Mouse (Mus musculus) intestine, embryonic 14.5 days (tissue): ENCODE measurements around the gene Klhl1. TPM values are rescaled to one million over a fixed set of nuclear protein-coding genes. Genes with fewer than 3 reads are reported as not detected.

Source experiments
- ATAC-seq: fragments of 200-750 bp; cut with Nextera tagmentation; replicated peaks from 2 replicates; pipeline ENCODE4 v1.8.0; 2017; ENCODE audit warnings: low read depth, moderate number of reproducible peaks, moderate TSS enrichment, moderate library complexity; ENCODE audit not compliant: low FRiP score, low TSS enrichment
- DNase-seq: peaks from one replicate; pipeline ENCODE4 v3.0.0-alpha.2; 2018; ENCODE audit warnings: low spot score
- H3K27ac ChIP-seq: fragments of 300-500 bp; sonication (generic); 2 replicates; pipeline ENCODE4 v1.5.1; 2014; ENCODE audit warnings: low read depth, mild to moderate bottlenecking, control low read depth
- H3K27me3 ChIP-seq: fragments of 300-500 bp; sonication (generic); replicated peaks from 2 replicates; pipeline ENCODE4 v1.6.1; 2014; ENCODE audit warnings: low read length, control low read depth; ENCODE audit not compliant: control insufficient read depth, insufficient read depth
- H3K36me3 ChIP-seq: fragments of 300-500 bp; sonication (generic); 2 replicates; pipeline ENCODE4 v1.6.1; 2014; ENCODE audit warnings: low read length, control low read depth; ENCODE audit not compliant: control insufficient read depth, insufficient read depth
- H3K4me1 ChIP-seq: fragments of 300-500 bp; sonication (generic); replicated peaks from 2 replicates; pipeline ENCODE4 v1.6.1; 2014; ENCODE audit warnings: low read length, control low read depth, mixed read lengths; ENCODE audit not compliant: control insufficient read depth, insufficient read depth
- H3K4me2 ChIP-seq: fragments of 300-500 bp; sonication (generic); 2 replicates; pipeline ENCODE4 v1.6.1; 2014; ENCODE audit warnings: low read length
- H3K4me3 ChIP-seq: fragments of 300-500 bp; sonication (generic); 2 replicates; pipeline ENCODE4 v1.5.1; 2014; ENCODE audit warnings: low read depth, low read length, control low read depth, mixed read lengths
- H3K9ac ChIP-seq: fragments of 300-500 bp; sonication (generic); 2 replicates; pipeline ENCODE4 v1.6.1; 2014; ENCODE audit warnings: mild to moderate bottlenecking, low read length
- H3K9me3 ChIP-seq: fragments of 300-500 bp; sonication (generic); 2 replicates; pipeline ENCODE4 v1.6.1; 2016; ENCODE audit warnings: low read length, control low read depth; ENCODE audit not compliant: control insufficient read depth
- WGBS: fragments of 180-500 bp; shearing (Covaris S2); extraction: QIAGEN DNeasy Blood & Tissue Kit; methylation state at CpG from one replicate; pipeline ENCODE4 v1.1.7; 2014; 5-methylcytosine and 5-hydroxymethylcytosine counted together
- polyA plus RNA-seq: library from polyadenylated mRNA; unstranded; fragments of >200 nt; fragmentation: Nextera tagmentation; extraction: Ambion mirVana; gene quantifications from 2 replicates; pipeline ENCODE4 v1.2.1, GENCODE M21; 2014

Gene Klhl1
- polyA plus RNA-seq, 1 experiment from 2014 or later: 0.74 TPM

DNA sequence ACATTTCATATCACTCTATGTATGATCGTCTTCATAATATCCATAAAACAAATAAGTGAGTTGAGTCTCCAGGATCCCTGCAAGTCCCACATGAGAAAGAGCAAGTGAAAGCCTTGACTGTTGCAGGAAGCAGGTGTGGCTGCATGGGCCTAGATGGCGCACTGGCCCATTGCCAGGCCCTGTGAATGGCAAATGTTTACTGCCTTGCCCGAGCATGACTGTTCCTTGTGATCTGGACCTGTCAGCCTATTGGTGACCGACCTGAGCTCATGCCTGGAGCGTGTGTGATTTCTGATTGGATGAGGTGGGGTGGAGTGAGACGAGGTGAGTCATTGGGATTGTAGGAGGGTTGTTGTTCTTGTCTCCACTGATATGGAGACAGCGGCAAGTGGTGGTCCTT lies 411.5 kb downstream of the Klhl1 start:
- Histone ChIP-seq H3K4me1 (no peaks in the 10 kb centered on the region), H3K4me3 (no peak overlapping the region), H3K4me2 (no peak overlapping the region), H3K27ac (no peak overlapping the region), H3K27me3 (no peaks in the 10 kb centered on the region), H3K9ac (no peak overlapping the region), H3K9me3 (no peaks in the 10 kb centered on the region), H3K36me3 (no peaks in the 10 kb centered on the region)
- 81% methylated on average over 7 of the region's 7 CpGs for WGBS
- no peak for DNase-seq
- no peak for ATAC-seq

- H3K27ac ChIP-seq: no peak overlapping the region
- no peak overlapping the region for H3K4me2 ChIP-seq
- WGBS: 26% methylated on average over 6 of the region's 6 CpGs
- no peak overlapping the region for H3K4me3 ChIP-seq
- H3K4me1 ChIP-seq: peaks cover 5% of the 10 kb centered on the region; the same call in 1 of the 2 replicates
- ATAC-seq (no peak), DNase-seq (no peak)
- H3K9me3 ChIP-seq: no peaks in the 10 kb centered on the region
- H3K27me3 ChIP-seq: no peaks in the 10 kb centered on the region
- no peak overlapping the region for H3K9ac ChIP-seq
- no peaks in the 10 kb centered on the region for H3K36me3 ChIP-seq
Observed at GRCm38 (mm10) chr14:96081681-96082207, 437.2 kb downstream of the Klhl1 start.

- no peaks in the 10 kb centered on the region for H3K9me3 ChIP-seq
- H3K36me3 ChIP-seq: no peaks in the 10 kb centered on the region
- WGBS: 75% methylated on average over 3 of the region's 3 CpGs
- no peaks in the 10 kb centered on the region for H3K27me3 ChIP-seq
- H3K9ac ChIP-seq: no peak overlapping the region
- no peak overlapping the region for H3K4me2 ChIP-seq
- ATAC-seq (no peak), DNase-seq (no peak)
- H3K4me3 ChIP-seq: no peak overlapping the region
- no peaks in the 10 kb centered on the region for H3K4me1 ChIP-seq
- H3K27ac ChIP-seq: no peak overlapping the region
Observed at GRCm38 (mm10) chr14:96065884-96066283, 453.0 kb downstream of the Klhl1 start.
